Mouse (Mus musculus) liver, postnatal 0 days (tissue): ENCODE measurements around the gene Inpp5a.

Source experiments
- CTCF ChIP-seq: sonication (generic); IDR thresholded peaks from 2 replicates; pipeline ENCODE4 v1.5.1; 2016; ENCODE audit warnings: antibody characterized with exemption, low read depth
- EP300 ChIP-seq: IDR thresholded peaks from 2 replicates; pipeline ENCODE4 v1.6.1; 2016; ENCODE audit warnings: antibody characterized with exemption, low read depth, mild to moderate bottlenecking

GRCm38 (mm10) chr7:139528309-139529076 lies 139.6 kb downstream of the Inpp5a start:
- TF ChIP-seq EP300: no peak
- TF ChIP-seq CTCF: no peak
